Mouse (Mus musculus) liver, adult 2 months (tissue): ENCODE data around the gene Acap3.

Source experiments
- CTCF ChIP-seq: fragments of 200-500 bp; IDR thresholded peaks from 2 replicates; pipeline ENCODE4 v1.5.1; 2011; ENCODE audit warnings: low read depth, low read length, control low read depth
- POLR2A ChIP-seq: fragments of 200-500 bp; IDR thresholded peaks from 2 replicates; pipeline ENCODE4 v1.6.1; 2011; ENCODE audit warnings: low read length, control low read depth; ENCODE audit not compliant: insufficient read depth; ENCODE audit errors: extremely low read depth

DNA sequence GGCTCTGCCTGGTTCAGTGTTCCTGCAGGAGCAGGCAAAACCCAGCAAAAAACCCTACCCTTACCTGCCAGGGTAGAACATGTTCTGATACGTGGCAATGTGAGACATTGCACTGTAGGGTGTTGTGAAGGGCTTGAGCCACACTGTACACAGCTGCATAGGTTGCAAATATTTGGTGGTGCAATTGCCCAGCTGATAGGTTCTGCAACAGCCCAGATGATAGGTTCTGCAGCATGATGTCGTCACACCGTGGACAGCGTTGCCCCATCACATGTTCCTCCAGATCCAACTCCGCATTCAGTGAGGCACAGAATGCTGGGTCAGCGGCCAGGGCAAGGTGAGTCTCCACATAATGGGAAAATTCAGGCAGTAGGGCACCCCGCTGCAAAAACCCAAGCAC, 29.8 kb upstream of the Acap3 start:
- TF ChIP-seq CTCF (no peak), POLR2A (no peak)
